Mouse (Mus musculus) frontal cortex, postnatal 10 days (tissue): ENCODE results near the gene Irf2bpl.

Source experiments
- DNase-seq, 2 experiments: peaks; one replicate each; pipeline ENCODE4 v3.0.0; 2022; ENCODE audit warnings: low spot score in 2 of 2, mixed read lengths in 1 of 2

The Irf2bpl gene

GRCm38 (mm10) chr12:86884197-86885058, at the start of gene Irf2bpl:
Irf2bpl (minus strand) TSS chr12:86884798.
- DNase-seq = peak; percentile 96 to 99

- DNase-seq = no peak
Measured at GRCm38 (mm10) chr12:86932575-86932952, 48.0 kb upstream of the Irf2bpl start.

GRCm38 (mm10) chr12:86931919-86932574, 47.4 kb upstream of the Irf2bpl start:
- DNase-seq = no peak

- DNase-seq = no peak
Measured at GRCm38 (mm10) chr12:86930934-86931729, 46.5 kb upstream of the Irf2bpl start.

- DNase-seq = peak; percentile 65 to 80
Measured at GRCm38 (mm10) chr12:86923837-86924236, 39.2 kb upstream of the Irf2bpl start.

- no peak for DNase-seq
Measured at GRCm38 (mm10) chr12:86918983-86919722, 34.6 kb upstream of the Irf2bpl start.

GRCm38 (mm10) chr12:86918361-86918967, 33.9 kb upstream of the Irf2bpl start:
- no peak for DNase-seq

- no peak for DNase-seq
Measured at GRCm38 (mm10) chr12:86916796-86917573, 32.4 kb upstream of the Irf2bpl start.

GRCm38 (mm10) chr12:86915617-86916016, 31.0 kb upstream of the Irf2bpl start:
- no peak for DNase-seq

- DNase-seq = no peak
Measured at GRCm38 (mm10) chr12:86914756-86915155, 30.2 kb upstream of the Irf2bpl start.

- DNase-seq = no peak
Measured at GRCm38 (mm10) chr12:86914351-86914750, 29.8 kb upstream of the Irf2bpl start.

- DNase-seq = no peak
Measured at GRCm38 (mm10) chr12:86912335-86913093, 27.9 kb upstream of the Irf2bpl start.

- DNase-seq = peak; percentile 80 to 83
Measured at GRCm38 (mm10) chr12:86911482-86911931, 26.9 kb upstream of the Irf2bpl start.

- peak; percentile 67 to 81 for DNase-seq
Measured at GRCm38 (mm10) chr12:86906395-86906794, 21.8 kb upstream of the Irf2bpl start.

GRCm38 (mm10) chr12:86905876-86906275, 21.3 kb upstream of the Irf2bpl start:
- no peak for DNase-seq

- no peak for DNase-seq
Measured at GRCm38 (mm10) chr12:86905203-86905602, 20.6 kb upstream of the Irf2bpl start.

GRCm38 (mm10) chr12:86903828-86904806, 19.5 kb upstream of the Irf2bpl start:
- DNase-seq = no peak
